Mouse (Mus musculus): Measurements from ENCODE around the gene Cd163.
"Not testable (repeated sequence)": the region's sequence is repeated elsewhere in the genome, so short reads cannot be mapped to it uniquely, and the experiment has no call there.

Cd163 gene

GRCm38 (mm10) chr6:124304356-124304755 lies at the start of gene Cd163:
Gene Cd163 (plus strand): TSS chr6:124304656.
- DNase-seq: no peak

- DNase-seq: no peak
Measured at GRCm38 (mm10) chr6:124255721-124256470, 48.6 kb upstream of the Cd163 start.

- peak; percentile 17 for DNase-seq
Measured at GRCm38 (mm10) chr6:124260198-124260931, 44.1 kb upstream of the Cd163 start.

- DNase-seq: peak; percentile 41
Measured at GRCm38 (mm10) chr6:124262696-124263095, 41.8 kb upstream of the Cd163 start.

GRCm38 (mm10) chr6:124273231-124273880 lies 31.1 kb upstream of the Cd163 start:
- DNase-seq: no peak

- DNase-seq: no peak
Measured at GRCm38 (mm10) chr6:124277641-124278040, 26.8 kb upstream of the Cd163 start.

- DNase-seq: no peak
Measured at GRCm38 (mm10) chr6:124278291-124278690, 26.2 kb upstream of the Cd163 start.

GRCm38 (mm10) chr6:124282731-124283130 lies 21.7 kb upstream of the Cd163 start:
- DNase-seq: no peak

- DNase-seq: not testable (repeated sequence)
Measured at GRCm38 (mm10) chr6:124297378-124297777, 7.1 kb upstream of the Cd163 start.

- no peak for DNase-seq
Measured at GRCm38 (mm10) chr6:124301447-124302192, 2.8 kb upstream of the Cd163 start.

GRCm38 (mm10) chr6:124308935-124309334 lies 4.5 kb downstream of the Cd163 start:
- DNase-seq: no peak

- DNase-seq: no peak
Measured at GRCm38 (mm10) chr6:124312292-124312691, 7.8 kb downstream of the Cd163 start.

GRCm38 (mm10) chr6:124320371-124320770 lies 15.9 kb downstream of the Cd163 start:
- no peak for DNase-seq

- DNase-seq: peak; percentile 13
Measured at GRCm38 (mm10) chr6:124321481-124322475, 17.3 kb downstream of the Cd163 start.

GRCm38 (mm10) chr6:124328394-124328991 lies 24.0 kb downstream of the Cd163 start:
- DNase-seq: no peak

GRCm38 (mm10) chr6:124329622-124330021 lies 25.2 kb downstream of the Cd163 start:
- no peak for DNase-seq

- DNase-seq: no peak
Measured at GRCm38 (mm10) chr6:124345096-124345495, 40.6 kb downstream of the Cd163 start.

GRCm38 (mm10) chr6:124346613-124347012 lies 42.2 kb downstream of the Cd163 start:
- no peak for DNase-seq

- no peak for DNase-seq
Measured at GRCm38 (mm10) chr6:124353246-124353645, 48.8 kb downstream of the Cd163 start.

- DNase-seq: no peak
Measured at GRCm38 (mm10) chr6:124358953-124359352, 54.5 kb downstream of the Cd163 start.

- DNase-seq: no peak
Measured at GRCm38 (mm10) chr6:124360549-124360948, 56.1 kb downstream of the Cd163 start.

All from cerebellum, adult 9-10 months (tissue).